In genomic region chr1:91469888-91470419, GRCm38 (mm10) we compare ENCODE assay signal across 16 mouse cellular contexts.
"Had no signal": no experiment of that assay in that cellular context is flagged by ENCODE, and none has a peak within 500 bp of the region (broad histone marks: within the 10 kb centered on the region; RNA-seq: fewer than 3 reads in every experiment).

No protein-coding gene starts in this region.

- H3K27me3 ChIP-seq: neural tube, embryonic 13.5 days; neural tube, embryonic 15.5 days; stomach, embryonic 15.5 days had no signal

- H3K4me2 ChIP-seq: neural tube, embryonic 13.5 days; neural tube, embryonic 15.5 days; stomach, embryonic 15.5 days had no signal

- H3K9me3 ChIP-seq: neural tube, embryonic 13.5 days; neural tube, embryonic 15.5 days; stomach, embryonic 15.5 days had no signal

- H3K4me3 ChIP-seq: neural tube, embryonic 13.5 days; neural tube, embryonic 15.5 days; stomach, embryonic 15.5 days had no signal

- H3K9ac ChIP-seq: neural tube, embryonic 13.5 days; neural tube, embryonic 15.5 days; stomach, embryonic 15.5 days had no signal

- H3K27ac ChIP-seq: neural tube, embryonic 13.5 days; neural tube, embryonic 15.5 days; stomach, embryonic 15.5 days; stomach, postnatal 0 days had no signal

- H3K4me1 ChIP-seq: neural tube, embryonic 13.5 days; neural tube, embryonic 15.5 days had no signal

- DNase-seq: retina, postnatal 1 day; right cerebral cortex, adult 18-20 months; right cerebral cortex, postnatal 14 days; right cerebral cortex, postnatal 25 days; right cerebral cortex, postnatal 4 days; spleen, adult 18-20 months; thymus, adult 18-20 months; thymus, adult 2 months; thymus, postnatal 14 days; thymus, postnatal 25 days; thymus, postnatal 36 days; thymus, postnatal 4 days had no signal

- H3K36me3 ChIP-seq: neural tube, embryonic 13.5 days; neural tube, embryonic 15.5 days; stomach, embryonic 15.5 days had no signal
